ENCODE assay signal across 9 mouse cellular contexts in genomic region chr14:60378566-60379322, GRCm38 (mm10). TPM values are rescaled to one million over a fixed set of nuclear protein-coding genes. Genes with fewer than 3 reads are reported as not detected.
DNase-seq lines count a peak whose midpoint lies in the region; ATAC-seq and TF ChIP-seq lines count a peak whose summit lies in the region.
"Had no signal": no experiment of that assay in that cellular context is flagged by ENCODE, and none has a peak within 500 bp of the region (broad histone marks: within the 10 kb centered on the region; RNA-seq: fewer than 3 reads in every experiment).

No protein-coding gene starts in this region.

- H3K36me3 ChIP-seq in kidney, postnatal 0 days (ENCODE audit: insufficient read depth, low read length), result no peaks in the 10 kb centered on the region
- H3K36me3 ChIP-seq in liver, embryonic 13.5 days, result no peaks in the 10 kb centered on the region
- no peaks in the 10 kb centered on the region for H3K36me3 ChIP-seq in neural tube, embryonic 14.5 days (ENCODE audit: control insufficient read depth, insufficient read depth, low read length)

- H3K27ac ChIP-seq in kidney, postnatal 0 days, result no peak overlapping the region
- H3K27ac ChIP-seq in liver, embryonic 13.5 days, result no peak overlapping the region
- peak overlapping the region; percentile 97 for H3K27ac ChIP-seq in neural tube, embryonic 14.5 days (ENCODE audit: low read depth, low read length)

- ATAC-seq in kidney, postnatal 0 days (replicated peaks; ENCODE audit: low FRiP score, low read depth), result peak; percentile 58
- ATAC-seq in liver, embryonic 13.5 days (ENCODE audit: low read depth), result no peak; the same call in 1 of the 2 replicates
- peak; percentile 68 for ATAC-seq in neural tube, embryonic 14.5 days (ENCODE audit: low read depth)

- TF ChIP-seq CTCF in kidney, postnatal 0 days (IDR thresholded peaks at IDR 0.05; ENCODE audit: low read depth), result no peak

- no peaks in the 10 kb centered on the region for H3K9me3 ChIP-seq in kidney, postnatal 0 days (replicated peaks; ENCODE audit: low read length)
- no peaks in the 10 kb centered on the region for H3K9me3 ChIP-seq in liver, embryonic 13.5 days (replicated peaks)
- H3K9me3 ChIP-seq in neural tube, embryonic 14.5 days (ENCODE audit: control insufficient read depth, low read length), result no peaks in the 10 kb centered on the region

- DNase-seq in spleen, postnatal 10 days (ENCODE audit: low spot score in 2 of 2), result peak; percentile 9 to 19
- DNase-seq in spleen, postnatal 14 days (ENCODE audit: low spot score in 2 of 2), result no peak
- DNase-seq in cerebellum, adult 9-11 months, result peak; percentile 81
- peak; percentile 26 to 59 for DNase-seq in frontal cortex, postnatal 25 days (ENCODE audit: low spot score in 2 of 2)
- DNase-seq in kidney, postnatal 0 days (ENCODE audit: low spot score), result peak; percentile 41
- DNase-seq in liver, embryonic 13.5 days, result no peak
- no peak for DNase-seq in spleen, postnatal 36 days (ENCODE audit: low spot score in 2 of 2)

- H3K9ac ChIP-seq in kidney, postnatal 0 days (ENCODE audit: low read depth, low read length), result peak overlapping the region; percentile 55
- H3K9ac ChIP-seq in liver, embryonic 13.5 days, result peak overlapping the region; percentile 33
- peak overlapping the region; percentile 97 for H3K9ac ChIP-seq in neural tube, embryonic 14.5 days (replicated peaks; ENCODE audit: low read depth, low read length)

- WGBS in kidney, postnatal 0 days, result under 1% methylated on average over 69 of the region's 77 CpGs
- 1% methylated on average over 77 of the region's 77 CpGs for WGBS in liver, embryonic 13.5 days (ENCODE audit: insufficient replicate concordance)
- WGBS in neural tube, embryonic 14.5 days, result under 1% methylated on average over 76 of the region's 77 CpGs

- H3K4me1 ChIP-seq in kidney, postnatal 0 days (replicated peaks; ENCODE audit: insufficient read depth, low read length), result peaks cover 7% of the 10 kb centered on the region; the same call in 1 of the 2 replicates
- no peaks in the 10 kb centered on the region for H3K4me1 ChIP-seq in liver, embryonic 13.5 days (replicated peaks)
- peaks cover 40% of the 10 kb centered on the region for H3K4me1 ChIP-seq in neural tube, embryonic 14.5 days (ENCODE audit: control insufficient read depth, insufficient read depth, low read length)

- peak overlapping the region; percentile 56 for H3K4me3 ChIP-seq in kidney, postnatal 0 days (replicated peaks; ENCODE audit: low read depth, low read length)
- H3K4me3 ChIP-seq in liver, embryonic 13.5 days (replicated peaks), result peak overlapping the region; percentile 52
- H3K4me3 ChIP-seq in neural tube, embryonic 14.5 days (ENCODE audit: low read depth, low read length), result peak overlapping the region; percentile 91
- H3K4me3 ChIP-seq: myocyte had no signal

- H3K4me2 ChIP-seq in kidney, postnatal 0 days (ENCODE audit: low read length), result peak overlapping the region; percentile 94
- H3K4me2 ChIP-seq in liver, embryonic 13.5 days, result peak overlapping the region; percentile 63
- H3K4me2 ChIP-seq in neural tube, embryonic 14.5 days (ENCODE audit: low read depth, low read length), result peak overlapping the region; percentile 94

- peaks cover 7% of the 10 kb centered on the region; the same call in 1 of the 2 replicates for H3K27me3 ChIP-seq in kidney, postnatal 0 days (ENCODE audit: insufficient read depth, low read length)
- peaks cover 46% of the 10 kb centered on the region for H3K27me3 ChIP-seq in liver, embryonic 13.5 days
- H3K27me3 ChIP-seq in neural tube, embryonic 14.5 days (ENCODE audit: control insufficient read depth, insufficient read depth, low read length), result no peaks in the 10 kb centered on the region

RNA-seq across cellular contexts. Expression of gene Amer2, which starts 5.7 kb away (rescaled TPM):
- polyA plus RNA-seq in kidney, postnatal 0 days (2015; fragmentation: Nextera tagmentation; extraction: Ambion mirVana), result 1.2 and 1.5 TPM in 2 replicates
- polyA plus RNA-seq in liver, embryonic 13.5 days (2015; fragmentation: Nextera tagmentation; extraction: Ambion mirVana), result 0.22 and 0.24 TPM in 2 replicates
- 21.3 and 21.9 TPM in 2 replicates for polyA plus RNA-seq in neural tube, embryonic 14.5 days (2014; fragmentation: Nextera tagmentation; extraction: Ambion mirVana)
- polyA plus RNA-seq: myocyte had no signal

Comparison
In these comparisons a context has a peak if more than half of its experiments do, and no peak if none do; other contexts are left out.
1. DNase-seq: peak in spleen, postnatal 10 days (2 of 2), cerebellum, adult 9-11 months (single experiment), frontal cortex, postnatal 25 days (2 of 2) and kidney, postnatal 0 days (single experiment); none in spleen, postnatal 14 days (0 of 2), liver, embryonic 13.5 days (single experiment) and spleen, postnatal 36 days (0 of 2).
2. H3K9ac ChIP-seq: peak in every context shown above with its lines; median percentile 97 in neural tube, embryonic 14.5 days; 55 in kidney, postnatal 0 days; 33 in liver, embryonic 13.5 days.
3. Peak in every context shown above with its lines, with median percentiles within 50 percentile points of each other: H3K4me2 ChIP-seq and H3K4me3 ChIP-seq.